Mouse (Mus musculus): ENCODE results near the gene Elp6.

DNA sequence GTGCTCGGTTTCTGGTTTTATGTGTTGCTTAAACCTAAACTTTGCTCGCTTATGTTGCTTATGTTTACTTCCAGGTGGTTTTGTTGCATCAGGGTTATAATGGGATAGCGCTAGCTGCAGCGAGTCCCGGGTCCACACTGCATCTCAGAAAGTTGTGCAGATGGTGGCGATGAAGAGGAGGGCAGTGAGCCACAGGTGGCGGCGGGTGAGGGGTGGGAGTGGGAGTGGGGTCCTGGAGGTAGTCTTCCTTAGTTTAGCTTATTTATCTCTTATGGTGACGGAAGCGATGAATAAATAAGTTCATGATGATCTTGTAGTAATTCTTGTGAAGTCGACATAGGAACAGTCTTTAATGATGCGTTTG is 28.9 kb downstream of the Elp6 start:
- TF ChIP-seq HCFC1 (IDR thresholded peaks at IDR 0.05; ENCODE audit: borderline replicate concordance, insufficient read depth, low read length) (no peak), CHD2 (IDR thresholded peaks at IDR 0.05; ENCODE audit: low read depth, low read length) (no peak)

Data from ES-E14 (cell line).